16 mouse cellular contexts compared by ENCODE assay signal in the genomic region with DNA sequence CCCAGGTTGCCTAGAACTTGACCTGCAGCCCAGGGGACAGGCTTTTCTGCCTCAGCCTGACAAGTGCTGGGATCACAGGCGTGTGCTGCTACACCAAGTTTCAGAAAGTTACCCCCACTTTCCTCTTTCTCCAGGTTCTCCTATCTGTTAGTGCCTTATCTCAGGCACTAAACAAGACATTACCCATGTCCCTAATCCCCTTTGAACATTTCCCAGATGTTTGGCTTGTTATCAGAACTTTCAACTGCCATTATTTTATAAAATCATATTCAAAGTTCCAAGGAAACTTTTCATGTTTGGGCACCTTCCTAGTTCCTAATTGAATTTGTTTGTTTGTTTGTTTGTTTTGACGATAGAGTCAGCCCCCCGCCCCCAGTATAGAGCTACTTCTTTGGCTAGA.
"Had no signal": no experiment of that assay in that cellular context is flagged by ENCODE, and none has a peak within 500 bp of the region (broad histone marks: within the 10 kb centered on the region; RNA-seq: fewer than 3 reads in every experiment).

No protein-coding gene starts in this region.

- H3K9me3 ChIP-seq: neural tube, embryonic 13.5 days; neural tube, embryonic 15.5 days; stomach, embryonic 15.5 days had no signal

- H3K36me3 ChIP-seq: neural tube, embryonic 13.5 days; neural tube, embryonic 15.5 days; stomach, embryonic 15.5 days had no signal

- H3K27ac ChIP-seq: neural tube, embryonic 13.5 days; neural tube, embryonic 15.5 days; stomach, embryonic 15.5 days; stomach, postnatal 0 days had no signal

- H3K4me3 ChIP-seq: neural tube, embryonic 13.5 days; neural tube, embryonic 15.5 days; stomach, embryonic 15.5 days had no signal

- DNase-seq: retina, postnatal 1 day; right cerebral cortex, adult 18-20 months; right cerebral cortex, postnatal 14 days; right cerebral cortex, postnatal 25 days; right cerebral cortex, postnatal 4 days; spleen, adult 18-20 months; thymus, adult 18-20 months; thymus, adult 2 months; thymus, postnatal 14 days; thymus, postnatal 25 days; thymus, postnatal 36 days; thymus, postnatal 4 days had no signal

- H3K27me3 ChIP-seq: neural tube, embryonic 15.5 days; stomach, embryonic 15.5 days had no signal

- H3K4me2 ChIP-seq: neural tube, embryonic 13.5 days; neural tube, embryonic 15.5 days; stomach, embryonic 15.5 days had no signal

- H3K9ac ChIP-seq: neural tube, embryonic 13.5 days; neural tube, embryonic 15.5 days; stomach, embryonic 15.5 days had no signal
